Mouse (Mus musculus) layer of hippocampus, adult 2 months (tissue): Measurements from ENCODE around the gene Ppp3ca. TPM values are rescaled to one million over a fixed set of nuclear protein-coding genes. Genes with fewer than 3 reads are reported as not detected.

Source experiments
- DNase-seq, 2 experiments: peaks; one replicate each; pipeline ENCODE4 v3.0.0; 2022; ENCODE audit warnings: low spot score in 2 of 2
- H3K27ac ChIP-seq: fragments of 200-600 bp; 2 replicates; pipeline ENCODE4 v1.8.1; 2022
- H3K4me3 ChIP-seq: fragments of 200-600 bp; 2 replicates; pipeline ENCODE4 v1.8.1; 2022; ENCODE audit warnings: mild to moderate bottlenecking
- CTCF ChIP-seq: fragments of 200-600 bp; conservative IDR thresholded peaks from 2 replicates; pipeline ENCODE4 v1.8.1; 2022; ENCODE audit warnings: antibody characterized with exemption, mild to moderate bottlenecking, moderate library complexity
- total RNA-seq, 2 experiments: library from RNA; stranded (reverse); gene quantifications; 2 replicates each; pipeline ENCODE4 v1.2.3; 2021

Ppp3ca gene
- total RNA-seq, 2 experiments from 2014 or later, result 1,343 to 1,371 TPM

DNA sequence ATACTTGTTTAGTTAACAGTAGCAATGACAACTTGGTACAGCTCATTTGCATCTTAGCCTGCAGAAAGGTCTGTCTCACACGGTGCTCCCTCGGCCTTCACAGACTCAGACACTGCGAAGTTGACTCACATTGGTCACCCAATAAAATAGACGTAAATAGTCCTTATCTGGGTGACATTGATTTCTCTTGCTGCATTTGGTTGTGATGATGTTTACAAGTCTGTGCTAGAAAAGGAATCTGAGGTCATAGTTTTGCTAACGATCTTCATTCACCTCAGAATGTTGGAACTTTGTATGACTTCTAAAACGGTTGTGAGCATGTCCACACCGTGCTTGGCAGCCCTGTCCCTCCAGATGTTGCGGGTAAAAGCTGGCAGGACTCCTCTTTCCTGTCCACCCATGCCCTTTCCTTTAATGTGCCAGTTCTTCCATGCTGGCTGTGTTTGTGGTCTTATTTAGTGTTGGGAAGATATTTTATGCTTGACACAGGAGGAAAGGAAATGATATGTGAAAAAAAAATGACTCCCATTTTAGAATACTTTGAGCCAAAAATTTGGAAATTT is 202.7 kb downstream of the Ppp3ca start:
- DNase-seq, result no peak
- Histone ChIP-seq H3K27ac (peak overlapping the region; percentile 75), H3K4me3 (no peak overlapping the region)
- no peak for TF ChIP-seq CTCF

DNA sequence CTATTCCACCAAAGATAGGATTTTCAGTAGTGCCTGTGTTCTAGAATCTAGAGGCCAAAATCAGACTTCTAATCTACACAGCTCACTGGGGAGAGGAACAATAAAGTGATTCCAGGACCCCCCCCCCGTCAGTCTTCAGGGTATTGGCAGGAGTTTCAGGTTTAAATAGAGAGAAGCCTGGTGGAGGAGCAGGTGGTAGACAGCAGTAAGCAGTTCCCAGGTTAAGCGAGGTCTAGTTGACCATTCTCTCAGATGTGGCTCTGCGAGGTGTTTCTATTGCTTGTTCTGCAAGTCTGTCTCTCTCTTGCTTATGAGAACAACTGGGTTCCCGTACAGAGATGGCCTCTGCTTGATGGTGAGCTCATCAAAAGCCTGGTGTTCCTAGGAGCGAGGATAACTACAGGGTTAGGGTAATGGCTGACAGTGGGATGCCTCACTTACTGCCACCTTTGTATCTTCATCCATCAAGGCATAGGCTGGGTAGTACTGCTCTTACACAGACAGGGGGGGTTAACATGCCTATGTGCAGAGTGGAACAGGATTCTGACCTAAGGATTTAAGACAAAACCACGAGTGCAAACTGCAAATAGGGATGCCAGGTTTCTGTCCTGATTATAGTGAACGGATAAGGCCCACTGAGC is 204.0 kb downstream of the Ppp3ca start:
- DNase-seq, result no peak
- Histone ChIP-seq H3K27ac (peak overlapping the region; percentile 75), H3K4me3 (no peak overlapping the region)
- TF ChIP-seq CTCF, result peak; percentile 16; the same call in 1 of the 2 replicates

DNA sequence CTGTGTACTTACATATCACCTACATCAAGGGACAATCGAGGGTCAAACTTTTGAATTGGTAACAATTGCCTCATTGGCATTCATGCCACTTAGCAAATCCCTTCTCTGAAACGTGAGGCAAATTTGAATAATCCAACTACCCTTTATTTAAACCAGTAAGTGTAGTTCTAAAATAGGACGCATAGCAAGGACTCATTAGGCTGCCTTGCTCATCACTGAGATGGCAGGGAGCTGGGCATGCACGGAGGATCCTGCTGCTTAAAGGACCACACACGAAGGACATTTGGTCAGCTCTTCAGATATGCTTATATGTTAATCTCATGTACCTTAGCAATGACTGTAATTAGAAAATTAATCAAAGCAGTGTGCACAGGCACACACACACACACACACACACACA is 204.6 kb downstream of the Ppp3ca start:
- no peak for TF ChIP-seq CTCF
- H3K4me3 ChIP-seq, result no peak overlapping the region
- no peak for DNase-seq

DNA sequence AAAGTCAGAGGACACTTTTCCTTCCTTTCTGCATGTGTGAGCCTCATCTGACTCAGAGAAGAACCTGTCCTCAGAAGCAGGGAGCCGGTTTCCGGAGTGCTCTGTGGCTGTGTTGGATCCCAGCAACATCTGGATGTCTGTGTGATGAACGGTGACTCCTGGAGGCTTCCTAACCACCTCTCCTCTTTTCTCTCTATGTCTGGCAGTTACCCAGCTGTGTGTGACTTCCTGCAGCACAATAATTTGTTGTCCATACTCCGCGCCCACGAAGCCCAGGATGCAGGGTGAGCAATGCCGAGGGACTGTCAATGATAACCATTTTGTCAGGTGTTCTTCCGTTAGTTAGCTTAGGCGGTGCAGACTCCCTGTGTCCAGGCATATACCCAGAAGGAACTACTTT is 217.8 kb downstream of the Ppp3ca start:
- no peak for DNase-seq
- H3K27ac ChIP-seq, result peak overlapping the region; percentile 52; the same call in 1 of the 2 replicates
- TF ChIP-seq CTCF, result no peak
- H3K4me3 ChIP-seq, result no peak overlapping the region

More for the DNA sequence above, 204.6 kb downstream of the Ppp3ca start:
- H3K27ac ChIP-seq, result peak overlapping the region; percentile 75; the same call in 1 of the 2 replicates

DNA sequence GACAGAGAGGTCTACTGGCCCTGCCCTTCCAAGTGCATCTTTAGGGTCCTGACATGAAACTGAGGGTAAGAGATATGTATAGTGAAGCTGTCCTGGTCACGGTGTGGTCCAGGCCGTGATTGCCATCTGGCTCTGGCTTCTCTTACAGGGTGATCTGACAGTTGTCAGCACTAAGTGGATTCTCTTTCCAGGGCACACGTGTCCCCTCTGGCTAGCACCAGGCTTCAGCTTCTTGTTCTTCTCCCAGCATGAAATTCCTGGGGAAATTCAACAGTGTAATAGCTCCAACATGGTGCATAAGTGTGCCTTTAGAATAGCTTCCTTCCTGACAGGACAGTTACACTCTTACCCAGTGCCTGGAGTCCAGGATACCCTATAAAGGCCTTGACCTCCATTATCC is 222.2 kb downstream of the Ppp3ca start:
- Histone ChIP-seq H3K27ac (peak overlapping the region; percentile 79; the same call in 1 of the 2 replicates), H3K4me3 (no peak overlapping the region)
- DNase-seq, result no peak
- TF ChIP-seq CTCF, result no peak

DNA sequence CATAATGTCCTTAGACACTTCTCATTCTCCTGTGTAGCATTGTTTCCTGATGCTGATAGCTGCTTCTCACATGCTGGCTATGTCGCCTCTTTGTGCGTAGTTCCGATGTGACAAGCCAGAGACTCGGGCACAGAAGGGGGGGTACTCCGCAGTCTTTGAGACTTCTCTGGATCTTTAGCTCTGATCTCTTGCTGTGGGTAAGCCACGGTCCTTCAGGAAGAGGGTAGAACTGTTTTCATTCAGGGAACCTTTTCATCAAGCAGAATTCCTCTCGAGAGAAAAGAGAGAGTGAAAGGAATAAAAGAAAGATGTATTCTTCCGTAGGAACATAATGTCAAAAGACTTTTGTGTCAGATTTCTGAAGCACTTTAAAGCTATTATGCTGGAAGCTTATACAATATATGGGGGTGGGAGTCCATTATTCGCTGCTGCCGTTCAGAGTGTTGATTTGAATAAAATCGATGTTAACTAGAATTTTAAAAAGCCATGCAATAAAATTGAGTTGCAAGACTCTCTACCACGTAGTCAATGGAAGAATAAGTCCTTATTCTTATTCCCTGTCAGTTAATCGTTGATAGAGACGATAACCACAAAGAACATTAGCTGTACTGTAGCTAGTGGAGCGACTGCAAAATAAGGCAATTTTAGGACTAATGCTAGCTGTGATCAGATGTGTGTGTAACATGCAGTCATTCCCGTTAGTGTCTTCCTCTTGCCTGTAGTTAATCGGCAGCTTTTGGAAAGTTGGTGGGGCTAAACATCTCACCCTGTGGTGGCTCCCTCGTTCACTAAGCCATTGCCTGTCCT is 223.9 kb downstream of the Ppp3ca start:
- DNase-seq, result no peak
- H3K27ac ChIP-seq, result peak overlapping the region; percentile 79
- no peak for TF ChIP-seq CTCF
- H3K4me3 ChIP-seq, result no peak overlapping the region

DNA sequence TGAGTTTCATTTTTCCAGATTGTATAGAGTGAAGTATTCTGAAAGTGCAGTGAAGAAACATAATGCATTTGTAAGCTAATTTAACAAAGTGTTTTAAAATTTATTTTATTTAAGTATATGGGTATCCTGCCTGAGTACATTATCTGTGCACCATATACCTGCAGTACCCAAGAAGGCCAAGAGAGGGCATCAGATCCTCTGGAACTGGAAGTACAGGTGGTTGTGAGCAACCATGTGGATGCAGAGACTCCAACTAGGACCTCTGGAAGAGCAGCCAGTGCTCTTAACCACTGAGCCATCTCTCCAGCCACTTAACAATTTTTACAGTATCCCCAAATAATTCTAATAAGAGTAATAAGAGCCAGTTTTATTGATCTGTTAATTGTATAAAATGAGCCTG is 225.6 kb downstream of the Ppp3ca start:
- no peak overlapping the region for H3K27ac ChIP-seq
- no peak for DNase-seq
- TF ChIP-seq CTCF, result peak; percentile 75

DNA sequence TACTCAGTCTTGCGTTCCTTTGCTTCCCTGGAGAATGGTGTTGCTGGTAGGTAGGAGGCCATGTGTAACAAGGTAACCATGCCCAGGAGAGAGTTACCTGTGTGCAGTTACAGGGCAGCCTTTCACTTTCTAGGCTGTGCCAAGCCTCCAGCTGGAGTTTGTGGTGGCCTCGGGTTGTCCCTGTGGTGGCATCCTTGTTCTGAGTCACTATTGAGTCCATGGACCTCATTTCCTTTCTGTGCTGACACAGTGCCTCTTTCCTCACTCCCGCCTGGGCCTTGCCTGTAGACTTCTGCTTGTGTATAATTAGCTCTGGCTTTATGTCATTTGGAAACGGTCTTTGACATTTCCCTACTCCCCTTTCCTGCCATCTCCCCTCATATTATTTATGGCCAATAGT is 226.4 kb downstream of the Ppp3ca start:
- no peak for DNase-seq
- no peak for TF ChIP-seq CTCF
- Histone ChIP-seq H3K27ac (peak overlapping the region; percentile 36; the same call in 1 of the 2 replicates), H3K4me3 (no peak overlapping the region)

More for the DNA sequence above, 225.6 kb downstream of the Ppp3ca start:
- no peak overlapping the region for H3K4me3 ChIP-seq

DNA sequence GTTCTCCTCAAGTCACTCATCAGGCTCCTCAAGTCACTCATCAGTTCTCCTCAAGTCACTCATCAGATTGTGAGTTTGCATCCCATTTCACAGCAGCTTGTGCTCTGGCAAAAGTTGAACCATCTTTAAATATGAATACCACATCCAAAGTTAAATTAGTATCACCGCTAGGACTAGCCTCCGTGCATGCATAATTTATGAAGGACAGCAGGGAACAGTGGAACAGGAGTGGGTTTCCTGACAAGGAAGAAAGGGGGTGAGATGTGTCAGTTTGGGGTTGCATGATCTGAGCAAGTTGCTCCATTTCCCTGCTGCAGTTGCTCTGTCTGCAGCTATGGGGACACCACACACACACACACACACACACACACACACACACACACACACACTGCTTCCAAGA is 229.8 kb downstream of the Ppp3ca start:
- Histone ChIP-seq H3K27ac (peak overlapping the region; percentile 21; the same call in 1 of the 2 replicates), H3K4me3 (no peak overlapping the region)
- DNase-seq, result no peak
- TF ChIP-seq CTCF, result 0 out of 2 replicates have a peak, but pooled peaks have one; percentile 8

DNA sequence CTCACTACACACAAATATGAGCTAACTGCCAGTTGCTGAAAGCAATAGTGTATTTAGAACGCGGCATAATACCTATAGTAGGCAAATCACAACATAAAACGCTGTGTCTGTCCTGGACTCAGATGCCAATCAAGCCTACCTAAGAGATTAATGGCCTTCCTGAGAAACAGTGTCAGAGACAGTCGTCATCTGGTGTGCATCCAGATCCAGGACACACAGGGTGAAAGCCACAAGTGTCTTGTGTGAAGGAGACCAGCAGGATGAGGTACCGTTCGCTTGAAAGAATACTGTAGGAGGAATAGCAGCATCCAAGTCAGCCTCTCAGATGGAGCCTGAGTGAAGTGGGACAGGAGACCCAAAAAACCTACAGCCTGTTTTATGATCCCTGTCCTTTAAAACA is 231.1 kb downstream of the Ppp3ca start:
- peak overlapping the region; percentile 49 for H3K27ac ChIP-seq
- DNase-seq, result no peak
- TF ChIP-seq CTCF, result no peak
- H3K4me3 ChIP-seq, result no peak overlapping the region

DNA sequence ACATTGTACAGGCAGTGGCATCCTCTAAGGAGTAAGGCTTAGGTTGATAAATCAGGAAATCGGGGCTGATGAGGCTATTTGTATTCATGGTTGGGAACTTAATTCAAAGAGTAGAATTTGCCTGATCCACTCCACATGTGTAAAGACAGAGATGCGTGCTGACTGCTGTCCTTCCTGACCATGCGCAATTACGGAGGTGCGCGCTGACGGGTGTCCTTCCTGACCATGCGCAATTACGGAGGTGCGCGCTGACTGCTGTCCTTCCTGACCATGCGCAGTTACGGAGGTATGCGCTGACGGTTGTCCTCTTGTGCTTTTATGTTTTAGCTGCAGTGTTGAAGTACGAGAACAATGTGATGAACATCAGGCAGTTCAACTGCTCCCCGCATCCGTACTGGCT is 232.9 kb downstream of the Ppp3ca start:
- Histone ChIP-seq H3K4me3 (no peak overlapping the region), H3K27ac (peak overlapping the region; percentile 53)
- TF ChIP-seq CTCF, result no peak
- no peak for DNase-seq

DNA sequence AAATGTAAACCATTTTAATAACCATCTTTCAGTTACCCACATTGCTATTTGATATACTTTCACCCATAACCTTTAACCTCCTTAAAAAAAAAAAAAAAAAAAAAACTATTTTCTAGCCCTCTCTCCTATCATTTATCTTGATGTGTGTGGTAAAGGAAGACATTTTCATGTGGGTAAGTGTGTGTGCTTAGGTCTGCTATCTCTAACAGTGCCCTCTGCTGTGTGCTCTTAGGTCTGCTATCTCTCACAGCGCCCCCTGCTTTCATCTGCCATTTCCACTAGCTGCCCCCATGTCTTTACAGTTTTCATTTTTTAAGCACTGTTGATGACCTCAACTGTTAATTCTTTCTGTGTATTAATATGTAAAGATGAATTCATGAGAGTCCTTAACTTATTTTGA is 235.7 kb downstream of the Ppp3ca start:
- no peak overlapping the region for H3K27ac ChIP-seq
- TF ChIP-seq CTCF, result peak; percentile 78
- no peak overlapping the region for H3K4me3 ChIP-seq
- no peak for DNase-seq

DNA sequence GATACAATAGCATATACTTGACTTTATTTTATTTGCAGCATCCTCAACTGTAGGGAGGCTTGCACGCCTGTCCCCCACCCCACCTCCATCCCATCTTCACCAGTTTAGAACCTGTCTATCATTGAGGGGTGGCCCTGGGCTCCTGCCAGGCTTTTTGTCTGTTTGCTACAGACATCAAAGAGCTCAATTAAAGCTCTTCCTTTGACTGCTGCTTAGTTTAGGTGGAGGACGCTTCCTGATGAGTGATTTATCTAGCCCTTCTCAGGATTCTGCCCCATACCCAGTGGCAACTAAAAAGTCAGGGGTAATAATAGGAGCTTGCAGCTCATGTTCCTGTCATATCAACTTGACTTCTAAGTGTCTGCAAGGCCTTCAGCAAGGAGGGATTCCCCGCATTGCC is 239.6 kb downstream of the Ppp3ca start:
- H3K27ac ChIP-seq, result peak overlapping the region; percentile 43
- H3K4me3 ChIP-seq, result no peak overlapping the region
- TF ChIP-seq CTCF, result no peak
- no peak for DNase-seq

DNA sequence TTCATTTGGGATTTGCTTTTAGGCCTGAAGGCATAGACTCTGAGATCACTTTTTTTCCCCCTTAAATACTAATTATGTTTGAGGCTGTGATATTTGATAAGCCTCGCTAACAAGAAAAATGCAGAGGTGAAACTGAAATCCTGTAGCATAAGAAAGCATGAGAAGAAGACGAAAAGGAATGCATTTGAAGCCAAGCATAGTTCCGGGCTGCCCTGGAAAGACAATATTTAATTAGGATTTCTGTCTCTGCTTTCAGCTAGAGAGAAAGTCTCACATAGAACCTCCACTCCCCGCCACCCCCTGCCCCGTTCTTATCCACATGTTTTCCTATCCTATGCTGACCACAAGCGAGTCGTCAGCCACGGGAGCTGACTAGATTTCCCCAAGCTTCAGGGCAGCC is 241.4 kb downstream of the Ppp3ca start:
- no peak for DNase-seq
- no peak overlapping the region for H3K4me3 ChIP-seq
- TF ChIP-seq CTCF, result no peak
- H3K27ac ChIP-seq, result peak overlapping the region; percentile 46
